Mouse (Mus musculus): ENCODE data around the gene Apobec3. TPM values are rescaled to one million over a fixed set of nuclear protein-coding genes. Genes with fewer than 3 reads are reported as not detected.
A peak's percentile ranks its signal among the peaks of the same experiment; 100 is the strongest.
"Not testable (repeated sequence)": the region's sequence is repeated elsewhere in the genome, so short reads cannot be mapped to it uniquely, and the experiment has no call there.

Apobec3 gene
- total RNA-seq, 2 experiments from 2014 or later, result 4.9 to 5.1 TPM

DNA sequence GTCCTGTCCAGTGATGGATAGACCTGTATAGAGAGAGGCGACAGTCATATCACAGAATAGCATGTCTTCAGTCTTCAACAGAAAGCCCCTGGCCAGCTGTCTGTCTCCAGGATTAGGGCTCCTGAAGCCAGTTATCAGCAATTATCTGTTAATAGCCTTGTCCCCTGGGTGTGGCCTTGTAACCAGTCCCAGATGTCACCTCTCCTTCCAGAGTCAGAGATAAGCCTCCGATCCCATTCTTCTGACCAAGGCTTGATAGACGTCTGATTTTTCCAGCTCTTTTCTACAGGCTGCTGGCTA, 2.3 kb downstream of the Apobec3 start:
- no peak for DNase-seq (ENCODE audit: low spot score in 2 of 2)
- intact Hi-C loops (cut with DNase I), result no loop called here

GRCm38 (mm10) chr15:79894343-79894742, 2.9 kb downstream of the Apobec3 start:
- DNase-seq (ENCODE audit: low spot score in 2 of 2), result no peak
- intact Hi-C loops (cut with DNase I), result no loop called here

- intact Hi-C loops (cut with DNase I); DNase-seq (ENCODE audit: low spot score in 2 of 2): not testable (repeated sequence)
Measured at GRCm38 (mm10) chr15:79895221-79896079, 4.0 kb downstream of the Apobec3 start.

DNA sequence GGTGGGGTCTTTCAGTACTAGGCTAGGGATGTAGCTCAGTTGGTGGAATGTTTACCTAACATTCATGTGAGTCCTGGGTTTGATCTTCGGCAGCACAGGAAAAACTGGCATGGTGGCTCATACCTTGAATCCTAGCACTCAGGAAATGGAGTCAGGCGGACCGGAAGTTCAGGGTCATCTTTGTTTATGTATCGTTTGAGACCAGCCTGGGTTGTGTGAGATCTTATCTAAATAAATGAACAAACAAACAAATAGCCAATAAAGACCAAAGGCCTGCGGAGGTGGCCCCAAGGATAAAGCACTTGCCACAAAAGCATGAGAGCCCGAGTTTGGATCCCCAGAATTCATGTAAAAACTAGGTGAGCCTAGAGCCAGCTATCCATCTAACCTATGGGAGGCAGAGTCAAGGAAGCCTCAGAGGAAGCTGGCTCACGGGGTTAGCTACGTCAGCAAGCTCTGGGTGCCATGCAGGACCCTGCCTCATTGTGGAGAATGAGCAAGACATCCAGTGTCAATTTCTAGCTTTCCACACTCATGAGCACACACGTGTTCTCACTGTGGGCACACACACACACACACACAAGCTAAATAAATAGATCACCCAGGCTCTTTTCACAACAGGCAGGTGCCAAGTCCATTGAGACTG, 4.7 kb downstream of the Apobec3 start:
- intact Hi-C loops (cut with DNase I), result no loop called here

DNA sequence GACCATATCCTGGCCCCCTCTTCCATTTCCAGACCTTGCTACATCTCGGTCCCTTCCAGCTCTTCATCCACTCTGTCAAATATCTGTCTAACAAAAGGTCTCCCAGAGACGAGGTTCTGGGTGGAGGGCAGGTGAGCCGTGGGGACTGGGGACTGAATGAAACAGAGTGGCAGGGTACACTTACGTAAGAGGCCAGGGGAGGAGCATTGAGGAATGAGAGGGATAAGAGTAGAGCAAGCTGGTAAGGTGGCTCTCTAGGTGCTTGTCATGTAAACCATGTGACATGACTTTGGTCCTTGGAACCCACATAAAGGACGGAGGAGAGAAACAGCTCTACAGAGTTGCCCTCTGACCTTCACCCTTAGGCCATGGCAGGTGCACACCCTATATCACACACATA, 7.5 kb downstream of the Apobec3 start:
- DNase-seq (ENCODE audit: low spot score in 2 of 2), result no peak
- intact Hi-C loops (cut with DNase I), result no loop called here

More for the DNA sequence above, 4.7 kb downstream of the Apobec3 start:
- DNase-seq (ENCODE audit: low spot score in 2 of 2), result no peak

DNA sequence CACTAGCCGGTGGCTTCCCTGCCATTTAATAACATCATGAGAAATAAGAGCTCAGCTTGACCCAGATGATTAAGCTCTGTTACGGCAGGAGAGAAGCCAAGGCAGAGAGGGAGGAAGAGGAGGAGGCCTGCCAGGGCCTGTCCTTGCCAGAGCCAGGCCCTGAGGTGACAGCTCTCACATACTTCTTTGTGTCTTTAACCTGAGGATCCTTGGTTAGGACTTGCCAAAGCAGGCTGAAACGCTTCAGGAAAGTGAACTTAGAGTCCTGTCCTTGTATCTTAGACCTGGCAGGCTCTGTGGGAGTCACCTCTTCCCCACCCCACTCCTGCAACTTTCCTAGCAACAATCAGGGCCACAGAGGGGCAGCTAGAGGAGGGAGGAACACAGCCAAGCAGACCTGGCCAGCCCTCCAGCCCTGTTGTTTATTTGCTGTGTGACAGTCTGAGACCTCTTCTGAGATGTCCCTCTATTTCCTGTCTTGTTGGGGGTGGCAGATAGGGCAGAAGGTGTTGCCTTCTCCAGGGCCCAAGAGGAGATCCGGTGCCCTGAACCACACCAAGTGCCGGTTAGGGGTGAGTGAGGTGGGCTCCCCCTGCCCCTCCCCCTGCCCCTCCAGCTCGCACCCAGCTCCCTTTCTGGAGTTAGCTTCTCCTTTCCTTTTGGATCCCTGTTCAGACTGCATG, 8.5 kb downstream of the Apobec3 start:
- intact Hi-C loops (cut with DNase I), result no loop called here
- no peak for DNase-seq (ENCODE audit: low spot score in 2 of 2)

DNA sequence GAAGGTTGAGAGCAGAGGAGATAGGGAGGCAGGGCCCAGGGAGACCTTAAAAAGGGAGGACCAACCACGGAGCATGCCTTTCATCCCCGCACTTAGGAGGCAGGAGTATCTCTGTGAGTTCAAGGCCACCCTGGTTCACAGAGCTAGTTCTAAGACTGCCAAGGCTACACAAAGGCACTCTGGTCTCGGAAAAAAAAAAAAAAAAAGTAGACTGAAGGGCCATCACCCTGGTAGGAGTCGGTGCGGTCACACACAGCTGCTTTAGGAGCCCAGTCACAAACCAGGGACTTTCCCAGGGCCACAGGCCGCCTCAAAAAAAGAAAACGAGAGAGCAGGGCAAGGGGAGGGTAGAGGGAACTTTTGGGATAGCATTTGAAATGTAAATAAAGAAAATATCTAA, 9.3 kb downstream of the Apobec3 start:
- DNase-seq (ENCODE audit: low spot score in 2 of 2), result no peak
- intact Hi-C loops (cut with DNase I), result no loop called here

GRCm38 (mm10) chr15:79901399-79901798, 9.9 kb downstream of the Apobec3 start:
- intact Hi-C loops (cut with DNase I), result no loop called here

GRCm38 (mm10) chr15:79903081-79903480, 11.6 kb downstream of the Apobec3 start:
- DNase-seq (ENCODE audit: low spot score in 2 of 2); intact Hi-C loops (cut with DNase I): not testable (repeated sequence)

More at GRCm38 (mm10) chr15:79901399-79901798, 9.9 kb downstream of the Apobec3 start:
- no peak for DNase-seq (ENCODE audit: low spot score in 2 of 2)

DNA sequence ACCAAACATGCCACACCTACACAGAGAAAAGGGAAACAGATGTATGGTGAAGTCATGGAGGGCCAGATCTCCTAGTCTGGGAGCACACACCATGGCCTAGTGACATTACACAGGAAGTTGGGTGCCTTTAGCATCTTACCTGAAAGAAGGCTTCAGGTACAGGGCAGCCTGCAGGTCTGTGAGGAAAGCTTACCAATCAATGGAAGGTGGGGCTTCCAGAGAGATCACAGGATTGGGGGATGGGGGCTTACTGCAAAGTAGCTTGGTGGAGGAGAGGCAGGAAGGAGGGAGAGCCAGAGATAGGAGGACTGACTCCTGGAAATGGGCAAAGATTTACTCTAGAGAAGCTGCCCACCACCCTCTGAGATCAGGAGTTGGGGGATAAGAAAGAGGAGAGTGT, 12.5 kb downstream of the Apobec3 start:
- intact Hi-C loops (cut with DNase I), result no loop called here

GRCm38 (mm10) chr15:79904678-79905077, 13.2 kb downstream of the Apobec3 start:
- intact Hi-C loops (cut with DNase I); DNase-seq (ENCODE audit: low spot score in 2 of 2): not testable (repeated sequence)

More for the DNA sequence above, 12.5 kb downstream of the Apobec3 start:
- no peak for DNase-seq (ENCODE audit: low spot score in 2 of 2)

DNA sequence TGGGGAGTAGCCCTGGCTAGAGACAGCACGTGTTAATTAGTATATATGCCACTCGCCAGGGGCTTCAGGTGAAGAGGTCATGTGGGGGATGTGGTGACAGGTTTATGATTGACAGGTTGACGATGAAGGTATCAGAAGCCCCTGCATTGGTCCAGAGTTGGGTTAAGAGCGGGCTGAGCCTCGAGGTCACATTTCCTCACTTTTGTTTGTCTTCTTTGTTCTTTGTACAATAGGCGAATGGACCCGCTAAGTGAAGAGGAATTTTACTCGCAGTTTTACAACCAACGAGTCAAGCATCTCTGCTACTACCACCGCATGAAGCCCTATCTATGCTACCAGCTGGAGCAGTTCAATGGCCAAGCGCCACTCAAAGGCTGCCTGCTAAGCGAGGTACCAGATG, 13.8 kb downstream of the Apobec3 start:
- intact Hi-C loops (cut with DNase I), result no loop called here
- DNase-seq (ENCODE audit: low spot score in 2 of 2), result no peak

DNA sequence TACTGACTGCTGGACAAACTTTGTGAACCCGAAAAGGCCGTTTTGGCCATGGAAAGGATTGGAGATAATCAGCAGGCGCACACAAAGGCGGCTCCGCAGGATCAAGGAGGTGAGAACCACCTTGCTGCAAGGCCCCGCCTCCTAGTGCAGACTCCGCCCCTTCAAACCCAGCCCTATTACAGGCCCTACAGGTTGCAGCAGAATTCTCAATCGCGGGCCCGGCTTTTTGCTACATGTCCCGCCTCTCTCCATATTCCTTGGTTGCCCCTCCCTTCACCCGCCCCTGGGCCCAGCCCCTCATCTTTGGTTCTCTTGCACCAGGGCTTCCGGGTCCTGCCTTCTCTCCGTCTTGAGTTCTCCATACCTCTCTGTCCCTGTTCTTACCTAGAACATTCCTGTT, 15.4 kb downstream of the Apobec3 start:
- no peak for DNase-seq (ENCODE audit: low spot score in 2 of 2)
- intact Hi-C loops (cut with DNase I), result no loop called here

GRCm38 (mm10) chr15:79909006-79909405, 17.5 kb downstream of the Apobec3 start:
- DNase-seq (ENCODE audit: low spot score in 2 of 2); intact Hi-C loops (cut with DNase I): not testable (repeated sequence)

DNA sequence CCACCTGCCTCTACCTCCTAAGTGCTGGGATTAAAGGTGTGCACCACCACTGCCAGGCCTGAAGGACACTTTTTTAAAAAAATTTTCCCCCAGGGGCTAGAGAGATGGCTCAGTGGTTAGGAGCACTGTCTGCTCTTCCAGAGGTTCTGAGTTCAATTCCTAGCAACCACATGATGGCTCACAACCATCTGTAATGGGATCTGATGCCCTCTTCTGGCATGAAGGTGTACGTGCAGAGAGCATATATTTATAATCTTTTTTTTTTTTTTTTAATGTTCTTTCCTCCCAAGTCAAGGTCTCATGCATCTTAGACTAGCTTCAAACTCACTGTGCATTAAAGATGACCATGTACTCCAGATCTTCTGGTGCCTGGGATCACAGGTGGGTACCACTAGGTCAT, 19.4 kb downstream of the Apobec3 start:
- intact Hi-C loops (cut with DNase I), result loop anchor here (5.0 kb wide), 2 partner anchors 79 to 159 kb away; partner anchors contain the start of genes Cbx6 and Npcd
- DNase-seq (ENCODE audit: low spot score in 2 of 2), result not testable (repeated sequence)

- DNase-seq (ENCODE audit: low spot score in 2 of 2), result no peak
- intact Hi-C loops (cut with DNase I), result loop anchor here (5.0 kb wide), 2 partner anchors 79 to 159 kb away; partner anchors contain the start of genes Cbx6 and Npcd
Measured at GRCm38 (mm10) chr15:79911339-79911738, 19.9 kb downstream of the Apobec3 start.

DNA sequence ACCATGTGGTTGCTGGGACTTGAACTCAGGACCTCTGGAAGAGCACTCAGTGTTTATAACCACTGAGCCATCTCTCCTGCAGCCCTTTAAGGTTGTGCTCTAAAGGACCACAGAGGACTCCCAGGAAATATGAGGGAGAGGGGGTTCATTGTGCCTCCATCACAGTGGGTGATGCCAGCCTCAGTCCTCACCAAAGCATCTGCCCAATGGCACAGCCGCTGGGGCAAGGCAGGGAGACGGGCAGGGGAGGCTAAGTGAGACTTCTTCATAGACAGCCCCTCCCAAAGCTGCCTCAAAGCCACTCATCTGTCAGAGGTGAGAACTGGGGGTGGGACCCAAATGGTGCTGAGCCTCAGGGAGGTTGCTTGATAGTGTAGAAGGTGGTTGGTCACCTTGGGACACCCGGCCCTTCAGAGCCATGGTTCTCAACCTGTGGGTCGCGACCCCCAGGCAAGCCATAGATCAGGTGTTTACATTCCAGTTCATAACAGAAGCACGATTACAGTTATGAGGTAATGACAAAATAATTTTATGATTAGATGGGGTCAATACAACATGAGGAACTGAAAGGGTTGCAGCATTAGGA, 22.4 kb downstream of the Apobec3 start:
- DNase-seq (ENCODE audit: low spot score in 2 of 2), result no peak
- intact Hi-C loops (cut with DNase I), result loop anchor here (5.0 kb wide), 2 partner anchors 82 to 162 kb away; partner anchors contain the start of genes Cbx6 and Npcd

- intact Hi-C loops (cut with DNase I), result loop anchor here (5.0 kb wide), 2 partner anchors 82 to 162 kb away; partner anchors contain the start of genes Cbx6 and Npcd
- peak in 1 of 2 experiments; percentile 22 for DNase-seq (ENCODE audit: low spot score in 2 of 2)
Measured at GRCm38 (mm10) chr15:79914357-79914756, 22.9 kb downstream of the Apobec3 start.

DNA sequence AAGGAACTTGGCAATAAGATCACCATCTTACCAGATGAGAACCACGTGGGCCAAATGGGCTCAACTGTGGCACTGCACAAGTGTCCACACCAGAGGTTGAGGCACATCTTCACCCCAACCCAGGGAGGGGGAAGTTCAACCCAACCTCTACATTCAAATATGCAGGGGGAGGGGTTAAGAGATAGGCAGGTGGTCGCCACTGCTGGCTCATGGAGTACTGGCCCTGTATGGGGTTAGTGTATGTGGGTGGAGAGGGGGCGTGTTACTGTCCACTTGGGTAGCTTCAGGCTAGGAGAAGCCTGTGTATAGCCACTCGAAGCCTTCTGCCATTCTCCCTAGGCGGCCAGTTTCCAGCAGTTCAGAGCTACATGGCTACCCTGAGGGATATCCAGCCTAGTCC, 24.7 kb downstream of the Apobec3 start:
- intact Hi-C loops (cut with DNase I), result no loop called here
- DNase-seq (ENCODE audit: low spot score in 2 of 2), result no peak

Data from left cerebral cortex, postnatal 36 days (tissue).